Mouse (Mus musculus) cerebellum, adult 2 months (tissue): ENCODE measurements around the gene Atpaf2.

Experiments used
- CTCF ChIP-seq: fragments of 200-500 bp; IDR thresholded peaks from 2 replicates; pipeline ENCODE4 v1.5.1; 2011; ENCODE audit warnings: low read depth, mild to moderate bottlenecking, control low read depth, low read length, moderate library complexity, borderline replicate concordance; ENCODE audit not compliant: insufficient read depth
- POLR2A ChIP-seq: fragments of 200-500 bp; IDR thresholded peaks from 2 replicates; pipeline ENCODE4 v1.6.1; 2011; ENCODE audit warnings: low read length, control low read depth, borderline replicate concordance; ENCODE audit not compliant: insufficient read depth

DNA sequence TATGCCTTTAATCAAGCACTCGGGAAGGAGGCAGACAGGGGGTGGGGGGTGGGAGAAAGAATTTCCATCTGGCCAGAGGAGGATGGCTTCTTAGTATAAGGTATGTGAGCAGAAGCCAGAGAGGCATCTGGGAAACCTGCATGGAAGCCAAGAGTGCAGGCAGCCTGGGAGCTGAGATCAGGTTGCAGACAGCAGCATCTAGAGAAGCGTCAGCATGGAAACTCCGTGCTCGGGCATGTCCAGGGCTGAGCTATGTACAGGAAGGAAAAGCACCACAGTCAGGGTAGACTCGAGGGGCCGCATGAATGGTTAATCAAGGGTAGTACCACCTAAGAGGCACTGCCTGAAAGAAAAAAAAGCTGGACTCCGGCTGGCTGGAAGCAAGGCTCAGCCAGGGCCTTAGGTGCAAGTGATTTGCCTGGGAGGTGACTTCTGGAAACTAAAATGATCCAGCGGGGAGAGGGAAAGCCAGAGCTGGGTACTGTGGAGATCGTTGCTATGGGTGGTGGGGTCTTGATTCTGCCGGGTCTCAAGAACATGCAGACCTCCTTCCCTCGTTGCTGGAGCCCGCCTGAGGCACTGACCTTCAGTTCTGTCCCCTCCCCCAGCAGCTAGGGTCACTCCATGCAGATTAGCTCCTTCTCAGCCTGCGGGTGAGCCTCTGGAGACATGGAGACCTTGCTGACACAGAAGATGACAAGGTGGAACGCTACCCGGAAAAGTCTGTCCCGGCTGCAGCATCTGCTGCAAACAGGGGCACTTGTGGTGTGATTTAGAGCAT lies 51.8 kb downstream of the Atpaf2 start:
- TF ChIP-seq CTCF (no peak), POLR2A (no peak)
